Mouse (Mus musculus) E14TG2a.4 (cell line): Measurements from ENCODE around the gene Dtx2.

Experiments
- CTCF ChIP-seq: conservative IDR thresholded peaks from 2 replicates; pipeline ENCODE4 v1.5.1; 2014; ENCODE audit warnings: low read length
- NANOG ChIP-seq: IDR thresholded peaks from 2 replicates; pipeline ENCODE4 v1.6.1; 2014; ENCODE audit warnings: borderline replicate concordance, low read length, mixed read lengths
- POU5F1 ChIP-seq: IDR thresholded peaks from 2 replicates; pipeline ENCODE4 v1.6.1; 2014; ENCODE audit warnings: low read length, borderline replicate concordance

- TF ChIP-seq CTCF (no peak), NANOG (no peak), POU5F1 (no peak)
Observed at GRCm38 (mm10) chr5:136017262-136017661, 22.7 kb downstream of the Dtx2 start.
